Mouse (Mus musculus) frontal cortex, adult 2 months (tissue): ENCODE data around the gene Zic3. TPM values are rescaled to one million over a fixed set of nuclear protein-coding genes. Genes with fewer than 3 reads are reported as not detected.
A peak's percentile ranks its signal among the peaks of the same experiment; 100 is the strongest.

ENCODE experiments used
- DNase-seq, 2 experiments: peaks; one replicate each; pipeline ENCODE4 v3.0.0; 2022; ENCODE audit warnings: low spot score in 1 of 2; ENCODE audit errors: extremely low spot score in 1 of 2
- polyA plus RNA-seq: library from polyadenylated mRNA; depleted of rRNA; stranded (reverse); fragments of >200 nt; gene quantifications from 2 replicates; pipeline ENCODE4 v1.2.3, GENCODE M21; 2012; rRNA removed

The Zic3 gene
- polyA plus RNA-seq, result 6.7 and 8.4 TPM in 2 replicates

- no peak for DNase-seq
These were observed at the start of gene Zic3 for GRCm38 (mm10) chrX:58022400-58022799. Gene Zic3 (plus strand): TSS chrX:58022700.

- DNase-seq, result no peak
These were observed 40.1 kb upstream of the Zic3 start for GRCm38 (mm10) chrX:57982351-57982750.

GRCm38 (mm10) chrX:57987455-57988109, 34.9 kb upstream of the Zic3 start:
- no peak for DNase-seq

GRCm38 (mm10) chrX:58013391-58013790, 9.1 kb upstream of the Zic3 start:
- no peak for DNase-seq

GRCm38 (mm10) chrX:58014093-58014492, 8.4 kb upstream of the Zic3 start:
- DNase-seq, result no peak

- no peak for DNase-seq
These were observed 7.7 kb upstream of the Zic3 start for GRCm38 (mm10) chrX:58014761-58015160.

GRCm38 (mm10) chrX:58015336-58015945, 7.1 kb upstream of the Zic3 start:
- no peak for DNase-seq

GRCm38 (mm10) chrX:58018720-58019119, 3.8 kb upstream of the Zic3 start:
- no peak for DNase-seq

GRCm38 (mm10) chrX:58019257-58019953, 3.1 kb upstream of the Zic3 start:
- DNase-seq, result no peak

GRCm38 (mm10) chrX:58027631-58028030, 5.1 kb downstream of the Zic3 start:
- DNase-seq, result no peak

GRCm38 (mm10) chrX:58028082-58028481, 5.6 kb downstream of the Zic3 start:
- DNase-seq, result no peak

- no peak for DNase-seq
These were observed 6.4 kb downstream of the Zic3 start for GRCm38 (mm10) chrX:58028858-58029257.

GRCm38 (mm10) chrX:58030100-58030834, 7.8 kb downstream of the Zic3 start:
- peak; percentile 3 to 20 for DNase-seq

GRCm38 (mm10) chrX:58030835-58031670, 8.6 kb downstream of the Zic3 start:
- DNase-seq, result no peak

- DNase-seq, result no peak
These were observed 9.4 kb downstream of the Zic3 start for GRCm38 (mm10) chrX:58031671-58032605.

GRCm38 (mm10) chrX:58032622-58033021, 10.1 kb downstream of the Zic3 start:
- no peak for DNase-seq

GRCm38 (mm10) chrX:58033521-58033920, 11.0 kb downstream of the Zic3 start:
- no peak for DNase-seq

GRCm38 (mm10) chrX:58038061-58039007, 15.8 kb downstream of the Zic3 start:
- DNase-seq, result no peak
